Mouse (Mus musculus) lung, adult 2 months (tissue): ENCODE results near the gene Bcan.
A peak's percentile ranks its signal among the peaks of the same experiment; 100 is the strongest.

ENCODE experiments used
- CTCF ChIP-seq: fragments of 200-500 bp; IDR thresholded peaks from 2 replicates; pipeline ENCODE4 v1.5.1; 2011; ENCODE audit warnings: mild to moderate bottlenecking, low read length, control low read depth; ENCODE audit not compliant: insufficient read depth
- POLR2A ChIP-seq: fragments of 200-500 bp; IDR thresholded peaks from 2 replicates; pipeline ENCODE4 v1.6.1; 2011; ENCODE audit warnings: low read depth, mild to moderate bottlenecking, control low read depth, low read length, borderline replicate concordance; ENCODE audit errors: extremely low read depth

GRCm38 (mm10) chr3:88022322-88023191 lies 22.5 kb upstream of the Bcan start:
- TF ChIP-seq CTCF (no peak), POLR2A (peak; percentile 15; the same call in 1 of the 2 replicates)
